Comparison of ENCODE assay signal across 23 mouse cellular contexts in genomic region chr15:80297146-80297545, GRCm38 (mm10). TPM values are rescaled to one million over a fixed set of nuclear protein-coding genes. Genes with fewer than 3 reads are reported as not detected.
A peak's percentile ranks its signal among the peaks of the same experiment; 100 is the strongest.
DNase-seq lines count a peak whose midpoint lies in the region; ATAC-seq and TF ChIP-seq lines count a peak whose summit lies in the region.
"Had no signal": no experiment of that assay in that cellular context is flagged by ENCODE, and none has a peak within 500 bp of the region (broad histone marks: within the 10 kb centered on the region; RNA-seq: fewer than 3 reads in every experiment).

No protein-coding gene starts in this region.

- peak; percentile 27 for TF ChIP-seq RAD21 in MEL (IDR thresholded peaks at IDR 0.05; ENCODE audit: low read depth, low read length)

- H3K4me2 ChIP-seq in kidney, postnatal 0 days (ENCODE audit: low read length): no peak overlapping the region
- H3K4me2 ChIP-seq in stomach, postnatal 0 days (replicated peaks; ENCODE audit: low read depth): no peak overlapping the region
- H3K4me2 ChIP-seq: heart, embryonic 11.5 days; hindbrain, embryonic 14.5 days; liver, embryonic 12.5 days; neural tube, embryonic 15.5 days had no signal

- DNase-seq in kidney, postnatal 0 days (ENCODE audit: low spot score): no peak
- no peak for DNase-seq in kidney, adult 11 months
- no peak for DNase-seq in testis, postnatal 14 days (ENCODE audit: low spot score)
- peak; percentile 18 for DNase-seq in MEL (ENCODE audit: low read depth, low spot score)
- DNase-seq in stomach, postnatal 0 days (ENCODE audit: low spot score): no peak
- DNase-seq in frontal cortex, postnatal 14 days (ENCODE audit: low spot score in 2 of 2): no peak
- no peak for DNase-seq in left cerebral cortex, adult 8-10 months (ENCODE audit: low spot score in 2 of 2)
- DNase-seq: adrenal gland, adult 8-10 months; cerebellum, adult 9-10 months; gastrocnemius, postnatal 36 days; heart, postnatal 14 days; kidney, adult 8-10 months; kidney, postnatal 4 days; lung, postnatal 10 days; right cerebral cortex, postnatal 25 days; thymus, adult 18-20 months had no signal

- ATAC-seq in kidney, postnatal 0 days (replicated peaks; ENCODE audit: low FRiP score, low read depth): no peak
- no peak for ATAC-seq in stomach, postnatal 0 days (ENCODE audit: low FRiP score, low TSS enrichment)
- ATAC-seq: liver, embryonic 12.5 days had no signal

- no peaks in the 10 kb centered on the region for H3K36me3 ChIP-seq in kidney, postnatal 0 days (ENCODE audit: insufficient read depth, low read length)
- no peaks in the 10 kb centered on the region for H3K36me3 ChIP-seq in testis, adult 2 months (ENCODE audit: control insufficient read depth, insufficient read depth, low read length)
- H3K36me3 ChIP-seq in MEL (ENCODE audit: control insufficient read depth in 1 of 2, insufficient read depth in 2 of 2, low read length in 2 of 2): no peaks in the 10 kb centered on the region
- H3K36me3 ChIP-seq in stomach, postnatal 0 days (ENCODE audit: control insufficient read depth, insufficient read depth, low read length): no peaks in the 10 kb centered on the region
- H3K36me3 ChIP-seq: liver, embryonic 12.5 days; midbrain, embryonic 10.5 days; neural tube, embryonic 15.5 days had no signal

- TF ChIP-seq POLR2A in testis, adult 2 months (IDR thresholded peaks at IDR 0.05; ENCODE audit: control insufficient read depth, low read depth, low read length): no peak
- TF ChIP-seq POLR2A in MEL (IDR thresholded peaks at IDR 0.05; ENCODE audit: control insufficient read depth in 1 of 2, insufficient read depth in 1 of 2, low read depth in 1 of 2, low read length in 2 of 2, poor library complexity in 1 of 2): no peak

- no peak overlapping the region for H3K9ac ChIP-seq in kidney, postnatal 0 days (ENCODE audit: low read depth, low read length)
- H3K9ac ChIP-seq in MEL (ENCODE audit: control insufficient read depth, low read depth, low read length, poor library complexity, severe bottlenecking): no peak overlapping the region
- H3K9ac ChIP-seq in stomach, postnatal 0 days (ENCODE audit: low read length): no peak overlapping the region
- H3K9ac ChIP-seq: hindbrain, embryonic 14.5 days; liver, embryonic 12.5 days; neural tube, embryonic 15.5 days had no signal

- H3K79me2 ChIP-seq in MEL (ENCODE audit: control insufficient read depth, insufficient read depth, low read length, poor library complexity): no peaks in the 10 kb centered on the region

- peak; percentile 38 for TF ChIP-seq CTCF in kidney, postnatal 0 days (IDR thresholded peaks at IDR 0.05; ENCODE audit: low read depth)
- peak; percentile 36; the same call in 1 of the 2 replicates for TF ChIP-seq CTCF in testis, adult 2 months (IDR thresholded peaks at IDR 0.05; ENCODE audit: control insufficient read depth, insufficient read depth, insufficient replicate concordance, low read depth, low read length)
- peak; percentile 40 to 48 (median 44) for TF ChIP-seq CTCF in MEL (IDR thresholded peaks at IDR 0.05 in 2 of 3, conservative IDR thresholded peaks at IDR 0.05 in 1 of 3; ENCODE audit: control insufficient read depth in 1 of 3, insufficient read depth in 1 of 3, low read depth in 2 of 3, low read length in 3 of 3, poor library complexity in 1 of 3, severe bottlenecking in 1 of 3)
- peak; percentile 38 for TF ChIP-seq CTCF in stomach, postnatal 0 days (IDR thresholded peaks at IDR 0.05; ENCODE audit: low read depth)

- no peak for TF ChIP-seq EP300 in MEL (IDR thresholded peaks at IDR 0.05; ENCODE audit: low read depth in 1 of 2, low read length in 2 of 2)
- no peak for TF ChIP-seq EP300 in stomach, postnatal 0 days (optimal IDR thresholded peaks at IDR 0.05)

- 100% methylated on average over 1 of the region's 1 CpGs for WGBS in kidney, postnatal 0 days
- WGBS in stomach, postnatal 0 days: 92% methylated on average over 1 of the region's 1 CpGs

- H3K27me3 ChIP-seq in kidney, postnatal 0 days (ENCODE audit: insufficient read depth, low read length): no peaks in the 10 kb centered on the region
- no peaks in the 10 kb centered on the region for H3K27me3 ChIP-seq in testis, adult 2 months (ENCODE audit: control insufficient read depth, insufficient read depth, low read length)
- H3K27me3 ChIP-seq in MEL (ENCODE audit: control insufficient read depth in 1 of 2, insufficient read depth in 2 of 2, low read length in 2 of 2): no peaks in the 10 kb centered on the region
- no peaks in the 10 kb centered on the region for H3K27me3 ChIP-seq in stomach, postnatal 0 days (ENCODE audit: control insufficient read depth, insufficient read depth, low read length)
- H3K27me3 ChIP-seq: neural tube, embryonic 15.5 days had no signal

- H3K27ac ChIP-seq in kidney, postnatal 0 days: no peak overlapping the region
- no peak overlapping the region for H3K27ac ChIP-seq in testis, adult 2 months (ENCODE audit: control insufficient read depth, insufficient read depth, low read depth, low read length)
- H3K27ac ChIP-seq in MEL (ENCODE audit: control insufficient read depth, low read depth, low read length): no peak overlapping the region
- no peak overlapping the region for H3K27ac ChIP-seq in stomach, postnatal 0 days (replicated peaks)
- H3K27ac ChIP-seq: hindbrain, embryonic 14.5 days; liver, embryonic 12.5 days; midbrain, embryonic 10.5 days; neural tube, embryonic 15.5 days had no signal

- no peak overlapping the region for H3K4me3 ChIP-seq in kidney, postnatal 0 days (replicated peaks; ENCODE audit: low read depth, low read length)
- no peak overlapping the region for H3K4me3 ChIP-seq in testis, adult 2 months (ENCODE audit: control insufficient read depth, low read depth, low read length)
- no peak overlapping the region for H3K4me3 ChIP-seq in MEL (ENCODE audit: control insufficient read depth in 1 of 2, insufficient read depth in 1 of 2, low read depth in 2 of 2, low read length in 2 of 2)
- H3K4me3 ChIP-seq in stomach, postnatal 0 days (ENCODE audit: low read depth, low read length): no peak overlapping the region
- H3K4me3 ChIP-seq: liver, embryonic 12.5 days; midbrain, embryonic 10.5 days; myocyte; neural tube, embryonic 15.5 days had no signal

- H3K9me3 ChIP-seq in kidney, postnatal 0 days (replicated peaks; ENCODE audit: low read length): no peaks in the 10 kb centered on the region
- H3K9me3 ChIP-seq in MEL (replicated peaks; ENCODE audit: insufficient read depth, low read length): no peaks in the 10 kb centered on the region
- 0 out of 2 replicates have a peak, but pooled peaks cover 4% of the 10 kb centered on the region for H3K9me3 ChIP-seq in stomach, postnatal 0 days (ENCODE audit: control insufficient read depth, low read length)
- H3K9me3 ChIP-seq: neural tube, embryonic 15.5 days had no signal

- H3K4me1 ChIP-seq in kidney, postnatal 0 days (replicated peaks; ENCODE audit: insufficient read depth, low read length): no peaks in the 10 kb centered on the region
- no peaks in the 10 kb centered on the region for H3K4me1 ChIP-seq in testis, adult 2 months (ENCODE audit: control insufficient read depth, insufficient read depth, low read length)
- H3K4me1 ChIP-seq in MEL (ENCODE audit: control insufficient read depth in 1 of 2, insufficient read depth in 2 of 2, low read length in 2 of 2): no peaks in the 10 kb centered on the region
- no peaks in the 10 kb centered on the region for H3K4me1 ChIP-seq in stomach, postnatal 0 days (replicated peaks; ENCODE audit: control insufficient read depth, insufficient read depth)
- H3K4me1 ChIP-seq: liver, embryonic 12.5 days; midbrain, embryonic 10.5 days; neural tube, embryonic 15.5 days had no signal

TF ChIP-seq in MEL, 35 proteins besides CTCF, POLR2A, EP300 and RAD21:
- TF ChIP-seq E2F4 (IDR thresholded peaks at IDR 0.05; ENCODE audit: borderline replicate concordance, low read depth, low read length): no peak
- TF ChIP-seq SMC3 (IDR thresholded peaks at IDR 0.05; ENCODE audit: low read depth, low read length): peak; percentile 27
- TF ChIP-seq RCOR1 (IDR thresholded peaks at IDR 0.05; ENCODE audit: low read depth, low read length): no peak
- TF ChIP-seq HCFC1 (IDR thresholded peaks at IDR 0.05; ENCODE audit: low read depth, low read length): no peak
- no peak for TF ChIP-seq NRF1 (IDR thresholded peaks at IDR 0.05; ENCODE audit: insufficient read depth, low read depth, low read length, poor library complexity, severe bottlenecking)
- TF ChIP-seq POLR2AphosphoS2 (IDR thresholded peaks at IDR 0.05; ENCODE audit: low read length): no peak
- TF ChIP-seq KAT2A (conservative IDR thresholded peaks at IDR 0.05; ENCODE audit: low read depth, low read length): no peak

RNA-seq across cellular contexts. Expression of gene Cacna1i, which starts 10.1 kb away (rescaled TPM):
- not detected in 2 replicates for polyA plus RNA-seq in kidney, postnatal 0 days (2015; fragmentation: Nextera tagmentation; extraction: Ambion mirVana)
- polyA plus RNA-seq in testis, adult 2 months (2012; rRNA removed): 1.1 and 1.2 TPM in 2 replicates
- total RNA-seq in MEL (2012; rRNA removed): not detected in 2 replicates
- not detected for polyA plus RNA-seq in MEL (2012; ENCODE audit: insufficient read depth in 1 of 2, insufficient read length in 2 of 2, low read depth in 1 of 2, low replicate concordance in 2 of 2, missing spikeins in 1 of 2)
- polyA plus RNA-seq in stomach, postnatal 0 days (2015; fragmentation: Nextera tagmentation; extraction: Ambion mirVana): 0.01 TPM in 1 of 2 replicates, not detected in the other
- total RNA-seq in left cerebral cortex, adult 8-10 months (2022): 10 to 100 TPM; 64.3 to 80.9 (median 66.4) TPM

RNA-seq across cellular contexts. Expression of gene Rps19bp1, which starts 33.0 kb away (rescaled TPM):
- polyA plus RNA-seq in kidney, postnatal 0 days (2015; fragmentation: Nextera tagmentation; extraction: Ambion mirVana): 53.5 and 62.7 TPM in 2 replicates
- 13.6 and 14.5 TPM in 2 replicates for polyA plus RNA-seq in testis, adult 2 months (2012; rRNA removed)
- total RNA-seq in MEL (2012; rRNA removed): 59.7 and 78.9 TPM in 2 replicates
- polyA plus RNA-seq in MEL (2012; ENCODE audit: insufficient read depth in 1 of 2, insufficient read length in 2 of 2, low read depth in 1 of 2, low replicate concordance in 2 of 2, missing spikeins in 1 of 2): 100 to 1,000 TPM in 1 of 2 experiments, not detected in 1; 155 TPM
- polyA plus RNA-seq in stomach, postnatal 0 days (2015; fragmentation: Nextera tagmentation; extraction: Ambion mirVana): 39.5 and 43.3 TPM in 2 replicates
- total RNA-seq in left cerebral cortex, adult 8-10 months (2022): 10 to 100 TPM; 32.5 to 39.3 (median 38.4) TPM

RNA-seq across cellular contexts. Expression of gene Atf4, which starts 42.2 kb away (rescaled TPM):
- 116 and 118 TPM in 2 replicates for polyA plus RNA-seq in kidney, postnatal 0 days (2015; fragmentation: Nextera tagmentation; extraction: Ambion mirVana)
- polyA plus RNA-seq in testis, adult 2 months (2012; rRNA removed): 46.0 and 46.7 TPM in 2 replicates
- total RNA-seq in MEL (2012; rRNA removed): 351 and 459 TPM in 2 replicates
- polyA plus RNA-seq in MEL (2012; ENCODE audit: insufficient read depth in 1 of 2, insufficient read length in 2 of 2, low read depth in 1 of 2, low replicate concordance in 2 of 2, missing spikeins in 1 of 2): 100 to 1,000 TPM in 1 of 2 experiments, 10 to 100 TPM in 1; 85.1 to 444 TPM
- polyA plus RNA-seq in stomach, postnatal 0 days (2015; fragmentation: Nextera tagmentation; extraction: Ambion mirVana): 104 and 114 TPM in 2 replicates
- 100 to 1,000 TPM in 3 of 4 experiments, 10 to 100 TPM in 1; 98.1 to 118 (median 107) TPM for total RNA-seq in left cerebral cortex, adult 8-10 months (2022)
